Mouse (Mus musculus) lung, embryonic 15.5 days (tissue): Measurements from ENCODE around the gene Sit1. TPM values are rescaled to one million over a fixed set of nuclear protein-coding genes. Genes with fewer than 3 reads are reported as not detected.

ENCODE experiments used
- ATAC-seq: fragments of 200-750 bp; cut with Nextera tagmentation; 2 replicates; pipeline ENCODE4 v1.8.0; 2017; ENCODE audit warnings: moderate number of reproducible peaks, borderline replicate concordance; ENCODE audit not compliant: low FRiP score, low TSS enrichment; ENCODE audit errors: extremely low read depth
- H3K27ac ChIP-seq: fragments of 300-500 bp; sonication (generic); 2 replicates; pipeline ENCODE4 v1.5.1; 2015; ENCODE audit warnings: moderate library complexity, mild to moderate bottlenecking, inconsistent platforms
- H3K27me3 ChIP-seq: fragments of 300-500 bp; sonication (generic); 2 replicates; pipeline ENCODE4 v1.6.1; 2015; ENCODE audit warnings: inconsistent platforms
- H3K36me3 ChIP-seq: fragments of 300-500 bp; sonication (generic); 2 replicates; pipeline ENCODE4 v1.6.1; 2015; ENCODE audit warnings: inconsistent platforms
- H3K4me1 ChIP-seq: fragments of 300-500 bp; sonication (generic); 2 replicates; pipeline ENCODE4 v1.6.1; 2015; ENCODE audit warnings: inconsistent platforms
- H3K4me2 ChIP-seq: fragments of 300-500 bp; sonication (generic); 2 replicates; pipeline ENCODE4 v1.6.1; 2015; ENCODE audit warnings: inconsistent platforms, mild to moderate bottlenecking, moderate library complexity
- H3K4me3 ChIP-seq: fragments of 300-500 bp; sonication (generic); 2 replicates; pipeline ENCODE4 v1.5.1; 2015; ENCODE audit warnings: mild to moderate bottlenecking, inconsistent platforms
- H3K9ac ChIP-seq: fragments of 300-500 bp; sonication (generic); 2 replicates; pipeline ENCODE4 v1.6.1; 2015; ENCODE audit warnings: inconsistent platforms
- H3K9me3 ChIP-seq: fragments of 300-500 bp; sonication (generic); 2 replicates; pipeline ENCODE4 v1.6.1; 2016; ENCODE audit warnings: inconsistent platforms
- WGBS: fragments of 180-500 bp; shearing (Covaris S2); methylation state at CpG from one replicate; pipeline ENCODE4 v1.1.7; 2015; 5-methylcytosine and 5-hydroxymethylcytosine counted together
- polyA plus RNA-seq: library from polyadenylated mRNA; unstranded; fragments of >200 nt; fragmentation: Nextera tagmentation; extraction: Ambion mirVana; gene quantifications from 2 replicates; pipeline ENCODE4 v1.2.1, GENCODE M21; 2015

The Sit1 gene
- polyA plus RNA-seq, 1 experiment from 2014 or later: 1.2 TPM

- no peak overlapping the region for H3K27ac ChIP-seq
- H3K9me3 ChIP-seq: no peaks in the 10 kb centered on the region
- 69% methylated on average over 19 of the region's 19 CpGs for WGBS
- no peak overlapping the region for H3K4me2 ChIP-seq
- H3K4me3 ChIP-seq: no peak overlapping the region
- H3K9ac ChIP-seq: no peak overlapping the region
- H3K27me3 ChIP-seq: no peaks in the 10 kb centered on the region
- ATAC-seq: no peak
- H3K4me1 ChIP-seq: peaks cover 19% of the 10 kb centered on the region
- peaks cover 8% of the 10 kb centered on the region for H3K36me3 ChIP-seq
These were observed 28.3 kb upstream of the Sit1 start for GRCm38 (mm10) chr4:43511675-43512454.

GRCm38 (mm10) chr4:43509109-43509508 is 25.6 kb upstream of the Sit1 start:
- H3K4me3 ChIP-seq: peak overlapping the region; percentile 51
- H3K27ac ChIP-seq: no peak overlapping the region
- H3K27me3 ChIP-seq: no peaks in the 10 kb centered on the region
- no peaks in the 10 kb centered on the region for H3K9me3 ChIP-seq
- no peaks in the 10 kb centered on the region for H3K36me3 ChIP-seq
- peak overlapping the region; percentile 90 for H3K4me2 ChIP-seq
- ATAC-seq: no peak
- 47% methylated on average over 9 of the region's 9 CpGs for WGBS
- H3K9ac ChIP-seq: 0 out of 2 replicates have a peak overlapping the region, but pooled peaks have one; percentile 44
- peaks cover 19% of the 10 kb centered on the region for H3K4me1 ChIP-seq

- Histone ChIP-seq H3K9ac (peak overlapping the region; percentile 44), H3K4me2 (peak overlapping the region; percentile 90), H3K4me1 (peaks cover 19% of the 10 kb centered on the region), H3K4me3 (peak overlapping the region; percentile 51), H3K36me3 (no peaks in the 10 kb centered on the region), H3K27ac (peak overlapping the region; percentile 58), H3K9me3 (no peaks in the 10 kb centered on the region), H3K27me3 (no peaks in the 10 kb centered on the region)
- peak; percentile 78 for ATAC-seq
- WGBS: 3% methylated on average over 13 of the region's 13 CpGs
These were observed 25.1 kb upstream of the Sit1 start for GRCm38 (mm10) chr4:43508666-43508997.

- ATAC-seq: peak; percentile 50; the same call in 1 of the 2 replicates
- 3% methylated on average over 22 of the region's 22 CpGs for WGBS
- peak overlapping the region; percentile 58 for H3K27ac ChIP-seq
- no peaks in the 10 kb centered on the region for H3K27me3 ChIP-seq
- peak overlapping the region; percentile 90 for H3K4me2 ChIP-seq
- H3K9ac ChIP-seq: peak overlapping the region; percentile 44
- no peaks in the 10 kb centered on the region for H3K36me3 ChIP-seq
- no peaks in the 10 kb centered on the region for H3K9me3 ChIP-seq
- peak overlapping the region; percentile 51 for H3K4me3 ChIP-seq
- peaks cover 19% of the 10 kb centered on the region for H3K4me1 ChIP-seq
These were observed 24.6 kb upstream of the Sit1 start for GRCm38 (mm10) chr4:43507938-43508665.

- Histone ChIP-seq H3K4me2 (peak within 1 kb of the TSS; percentile 90), H3K27me3 (no peaks in the 10 kb centered on the region), H3K36me3 (no peaks in the 10 kb centered on the region), H3K27ac (no peak within 1 kb of the TSS), H3K4me1 (peaks cover 19% of the 10 kb centered on the region), H3K9me3 (no peaks in the 10 kb centered on the region), H3K4me3 (peak within 1 kb of the TSS; percentile 51), H3K9ac (no peak within 1 kb of the TSS)
- no peak for ATAC-seq
- WGBS: 49% methylated on average over 9 of the region's 9 CpGs
These were observed 23.1 kb upstream of the Sit1 start, which contains the start of gene Car9 for GRCm38 (mm10) chr4:43506536-43507185. Car9 (plus strand) TSS chr4:43506966.

- H3K9me3 ChIP-seq: no peaks in the 10 kb centered on the region
- H3K9ac ChIP-seq: no peak overlapping the region
- no peak overlapping the region for H3K4me2 ChIP-seq
- no peak overlapping the region for H3K27ac ChIP-seq
- 79% methylated on average over 8 of the region's 8 CpGs for WGBS
- no peaks in the 10 kb centered on the region for H3K27me3 ChIP-seq
- no peak for ATAC-seq
- no peaks in the 10 kb centered on the region for H3K36me3 ChIP-seq
- H3K4me1 ChIP-seq: peaks cover 19% of the 10 kb centered on the region
- no peak overlapping the region for H3K4me3 ChIP-seq
These were observed 22.5 kb upstream of the Sit1 start for GRCm38 (mm10) chr4:43506074-43506473.

GRCm38 (mm10) chr4:43504269-43504668 is 20.7 kb upstream of the Sit1 start:
- ATAC-seq: no peak
- H3K4me3 ChIP-seq: no peak overlapping the region
- H3K4me1 ChIP-seq: peaks cover 19% of the 10 kb centered on the region
- H3K4me2 ChIP-seq: no peak overlapping the region
- no peaks in the 10 kb centered on the region for H3K27me3 ChIP-seq
- H3K27ac ChIP-seq: no peak overlapping the region
- no peak overlapping the region for H3K9ac ChIP-seq
- H3K36me3 ChIP-seq: no peaks in the 10 kb centered on the region
- WGBS: 68% methylated on average over 4 of the region's 4 CpGs
- H3K9me3 ChIP-seq: no peaks in the 10 kb centered on the region

- Histone ChIP-seq H3K36me3 (no peaks in the 10 kb centered on the region), H3K4me3 (no peak overlapping the region), H3K27me3 (no peaks in the 10 kb centered on the region), H3K4me2 (no peak overlapping the region), H3K9me3 (no peaks in the 10 kb centered on the region), H3K9ac (no peak overlapping the region), H3K27ac (no peak overlapping the region), H3K4me1 (peaks cover 17% of the 10 kb centered on the region)
- ATAC-seq: no peak
- 74% methylated on average over 6 of the region's 6 CpGs for WGBS
These were observed 20.0 kb upstream of the Sit1 start for GRCm38 (mm10) chr4:43503506-43503905.

- peaks cover 18% of the 10 kb centered on the region for H3K4me1 ChIP-seq
- ATAC-seq: no peak
- no peaks in the 10 kb centered on the region for H3K36me3 ChIP-seq
- H3K4me3 ChIP-seq: no peak overlapping the region
- no peak overlapping the region for H3K9ac ChIP-seq
- no peak overlapping the region for H3K4me2 ChIP-seq
- no peaks in the 10 kb centered on the region for H3K27me3 ChIP-seq
- H3K27ac ChIP-seq: no peak overlapping the region
- H3K9me3 ChIP-seq: no peaks in the 10 kb centered on the region
- WGBS: 71% methylated on average over 2 of the region's 2 CpGs
These were observed 19.5 kb upstream of the Sit1 start for GRCm38 (mm10) chr4:43503041-43503440.

GRCm38 (mm10) chr4:43499407-43500333 is 16.1 kb upstream of the Sit1 start, which contains the start of gene Arhgef39:
Arhgef39 (minus strand) TSS chr4:43499695.
- ATAC-seq: peak; percentile 84; the same call in 1 of the 2 replicates
- H3K27me3 ChIP-seq: no peaks in the 10 kb centered on the region
- peaks cover 32% of the 10 kb centered on the region for H3K4me1 ChIP-seq
- no peaks in the 10 kb centered on the region for H3K9me3 ChIP-seq
- peak within 1 kb of the TSS; percentile 57 for H3K9ac ChIP-seq
- H3K4me3 ChIP-seq: peak within 1 kb of the TSS; percentile 55
- H3K36me3 ChIP-seq: peaks cover 12% of the 10 kb centered on the region; the same call in 1 of the 2 replicates
- WGBS: 6% methylated on average over 50 of the region's 50 CpGs
- peak within 1 kb of the TSS; percentile 80 for H3K4me2 ChIP-seq
- peak within 1 kb of the TSS; percentile 60; the same call in 1 of the 2 replicates for H3K27ac ChIP-seq

- H3K36me3 ChIP-seq: peaks cover 12% of the 10 kb centered on the region; the same call in 1 of the 2 replicates
- H3K4me1 ChIP-seq: peaks cover 39% of the 10 kb centered on the region
- H3K4me3 ChIP-seq: peak overlapping the region; percentile 55
- H3K27ac ChIP-seq: peak overlapping the region; percentile 60; the same call in 1 of the 2 replicates
- peak overlapping the region; percentile 80 for H3K4me2 ChIP-seq
- H3K27me3 ChIP-seq: no peaks in the 10 kb centered on the region
- WGBS: 9% methylated on average over 8 of the region's 8 CpGs
- peak; percentile 28; the same call in 1 of the 2 replicates for ATAC-seq
- H3K9ac ChIP-seq: peak overlapping the region; percentile 57
- H3K9me3 ChIP-seq: no peaks in the 10 kb centered on the region
These were observed 15.4 kb upstream of the Sit1 start for GRCm38 (mm10) chr4:43498983-43499382.
